Mouse (Mus musculus) gastrocnemius, postnatal 25 days (tissue): Measurements from ENCODE around the gene Slc5a10. TPM values are rescaled to one million over a fixed set of nuclear protein-coding genes. Genes with fewer than 3 reads are reported as not detected.
"Not testable (repeated sequence)": the region's sequence is repeated elsewhere in the genome, so short reads cannot be mapped to it uniquely, and the experiment has no call there.

ENCODE experiments used
- DNase-seq: peaks from one replicate; pipeline ENCODE4 v3.0.0; 2022
- total RNA-seq, 2 experiments: library from RNA; stranded (reverse); gene quantifications; 1 replicate in 1 of 2; 2 replicates in 1 of 2; pipeline ENCODE4 v1.2.3; 2021

The Slc5a10 gene
- total RNA-seq, 2 experiments from 2014 or later = not detected

DNA sequence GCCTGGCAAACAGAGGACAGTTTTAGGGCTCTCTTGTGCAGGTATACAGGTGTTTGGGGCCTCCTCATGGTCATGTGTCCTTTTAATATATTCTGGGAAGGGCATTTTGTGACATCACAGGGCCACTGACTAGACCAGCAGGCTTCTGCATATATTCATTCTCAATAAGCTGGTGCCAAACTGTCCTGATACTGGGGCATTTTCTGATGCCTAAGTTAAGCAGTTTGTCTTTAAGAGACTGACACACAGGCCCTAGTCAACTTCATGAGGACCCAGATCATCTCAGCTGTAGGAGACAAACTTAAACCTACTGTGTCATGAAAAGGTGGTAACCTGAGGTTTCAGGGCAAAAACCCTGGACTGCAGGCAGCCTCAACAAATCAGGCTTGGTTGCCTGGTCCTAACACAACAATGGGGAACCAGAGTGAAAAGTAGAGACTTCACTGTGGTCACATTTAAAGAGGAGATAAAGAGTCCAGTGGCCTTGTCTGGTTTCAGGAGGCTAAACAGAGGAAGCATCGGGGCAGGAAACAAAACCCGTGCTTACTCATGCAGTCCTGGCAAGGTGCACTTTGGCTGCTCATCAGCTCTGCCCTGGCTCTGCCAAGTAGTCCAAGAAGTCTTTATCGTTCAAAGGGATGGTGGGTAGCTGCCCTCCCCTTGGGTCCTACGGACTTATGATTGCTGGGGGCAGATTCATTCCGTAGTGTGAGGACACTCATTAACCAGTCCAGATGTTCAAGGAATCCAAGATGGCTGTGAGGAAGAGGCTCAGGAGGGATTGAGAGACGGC, 72.5 kb downstream of the Slc5a10 start:
- no peak for DNase-seq

GRCm38 (mm10) chr11:61647110-61647910, 73.3 kb downstream of the Slc5a10 start:
- no peak for DNase-seq

- DNase-seq = no peak
These were observed 74.1 kb downstream of the Slc5a10 start for GRCm38 (mm10) chr11:61646499-61647039.

DNA sequence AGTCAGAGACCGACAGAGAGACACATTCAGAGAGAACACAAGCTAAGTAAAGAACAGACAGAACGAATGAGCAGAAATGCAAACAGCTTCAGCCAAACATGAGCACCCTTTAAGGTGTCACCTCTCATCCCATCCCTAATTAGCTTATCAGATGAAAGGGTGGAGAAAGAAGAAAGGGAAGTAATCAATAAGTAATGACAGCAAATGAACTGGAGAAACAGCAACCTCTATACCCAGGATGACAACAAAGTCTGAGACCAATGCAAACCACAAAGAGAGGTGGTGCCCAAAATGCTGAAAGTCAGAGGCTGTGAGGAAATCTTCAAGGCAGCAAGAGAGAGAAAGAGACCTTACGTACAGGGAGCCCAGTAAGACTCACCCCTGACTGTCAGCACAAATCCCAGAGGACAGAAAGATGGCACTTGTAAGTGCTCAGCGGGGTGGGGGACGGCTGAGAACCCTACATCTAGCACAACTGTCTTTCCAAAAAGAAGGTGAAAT, 75.2 kb downstream of the Slc5a10 start:
- no peak for DNase-seq

- DNase-seq = no peak
These were observed 75.9 kb downstream of the Slc5a10 start for GRCm38 (mm10) chr11:61644576-61645326.

GRCm38 (mm10) chr11:61643184-61643961, 77.3 kb downstream of the Slc5a10 start:
- no peak for DNase-seq

DNA sequence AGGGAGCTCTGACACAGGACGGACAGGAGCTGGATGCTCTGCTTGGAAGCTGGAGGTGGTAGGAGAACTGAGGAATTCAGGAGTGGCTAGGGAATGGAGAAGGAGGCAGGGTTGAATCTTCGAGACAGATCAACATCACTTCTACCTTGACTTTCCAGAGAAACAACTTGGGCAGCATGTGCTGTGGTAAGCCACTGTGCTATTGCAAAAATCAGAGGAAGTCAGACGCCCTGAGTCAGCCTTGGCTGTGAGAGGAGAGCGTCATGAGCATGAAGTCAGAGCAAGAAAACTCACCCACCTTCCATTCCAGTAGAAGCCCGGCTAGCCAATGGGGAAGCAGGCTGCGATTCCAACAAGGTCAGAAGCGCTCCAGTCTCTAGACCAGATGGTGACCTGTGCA, 78.5 kb downstream of the Slc5a10 start:
- no peak for DNase-seq

DNA sequence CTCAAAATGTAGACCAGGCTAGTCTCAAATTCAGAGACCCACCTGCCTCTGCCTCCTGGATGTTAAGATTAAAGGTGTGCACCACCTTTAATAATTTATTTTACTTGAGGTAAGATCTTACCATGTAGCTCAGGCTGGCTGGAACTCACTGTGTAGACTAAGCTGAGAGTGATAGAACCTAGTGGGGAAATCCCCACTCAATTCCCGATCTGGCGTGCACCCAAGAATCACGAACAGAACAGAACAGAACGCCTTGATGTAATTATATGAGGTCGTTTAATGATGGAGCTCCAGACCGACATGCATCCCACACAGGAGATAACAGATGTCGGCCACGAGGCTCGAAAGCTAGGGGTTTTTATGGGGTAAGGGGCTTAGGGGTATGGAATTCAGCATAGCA, 80.0 kb downstream of the Slc5a10 start:
- not testable (repeated sequence) for DNase-seq

DNA sequence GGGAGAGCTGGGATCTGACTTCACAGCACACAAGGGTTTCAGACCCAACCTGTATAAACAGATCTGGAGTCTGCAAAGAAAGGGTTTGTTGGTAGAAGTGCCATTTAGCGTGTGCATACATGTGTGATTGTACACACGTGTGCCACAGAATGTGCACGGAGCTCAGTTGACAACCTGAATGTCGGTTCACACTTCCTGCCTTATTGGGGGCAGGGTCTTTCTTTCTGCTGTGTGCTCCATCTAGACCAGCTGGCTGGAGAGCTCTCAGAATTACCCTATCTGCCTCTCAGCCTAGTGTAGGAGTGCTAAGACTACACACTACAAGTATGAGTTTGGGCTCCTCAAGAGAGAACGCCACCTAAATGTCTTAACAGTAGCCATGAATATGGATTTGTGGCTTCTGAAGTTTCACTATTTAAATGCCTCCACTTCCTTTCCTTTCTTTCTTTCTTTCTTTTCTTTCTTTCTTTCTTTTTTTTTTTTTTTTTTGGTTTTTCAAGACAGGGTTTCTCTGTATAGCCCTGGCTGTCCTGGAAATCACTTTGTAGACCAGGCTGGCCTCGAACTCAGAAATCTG, 80.9 kb downstream of the Slc5a10 start:
- DNase-seq = no peak

GRCm38 (mm10) chr11:61638764-61639536, 81.7 kb downstream of the Slc5a10 start:
- no peak for DNase-seq

DNA sequence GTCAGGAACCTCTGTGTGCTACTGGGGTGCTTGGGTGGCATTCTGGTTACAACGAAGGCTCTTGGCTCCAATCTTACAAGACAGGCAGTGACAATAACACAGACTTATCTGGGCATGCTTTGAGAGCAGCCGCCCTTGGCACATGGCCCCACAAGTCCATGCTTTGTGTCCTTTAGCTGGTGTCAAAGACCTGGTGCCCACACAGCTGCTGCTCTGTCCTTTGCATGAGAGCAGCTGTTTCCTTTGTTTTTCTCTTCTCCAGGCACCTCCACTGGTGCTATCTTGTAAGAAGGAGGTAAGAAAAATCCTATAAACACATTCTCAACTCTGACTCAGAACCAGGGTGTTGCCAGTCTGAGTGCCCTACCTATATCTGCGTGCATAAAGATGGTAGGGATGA, 82.8 kb downstream of the Slc5a10 start:
- no peak for DNase-seq

DNA sequence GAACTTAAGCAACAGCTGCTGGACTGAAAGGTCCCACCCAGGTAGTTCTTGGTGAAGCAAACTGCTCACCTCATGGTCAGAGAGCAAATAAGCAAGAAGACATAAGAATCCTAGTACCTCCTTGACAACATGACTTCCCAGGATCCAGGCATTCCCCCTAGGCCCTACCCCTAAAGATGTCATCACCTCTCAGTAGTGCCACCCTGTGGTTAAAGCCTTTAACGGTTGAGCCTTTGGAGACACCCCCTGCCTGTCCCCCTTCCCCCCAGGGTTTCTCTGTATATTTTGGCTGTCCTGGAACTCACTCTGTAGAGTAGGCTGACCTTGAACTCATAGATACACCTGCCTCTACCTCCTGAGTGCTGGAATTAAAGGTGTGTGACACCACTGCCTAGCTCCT, 83.2 kb downstream of the Slc5a10 start:
- DNase-seq = no peak

DNA sequence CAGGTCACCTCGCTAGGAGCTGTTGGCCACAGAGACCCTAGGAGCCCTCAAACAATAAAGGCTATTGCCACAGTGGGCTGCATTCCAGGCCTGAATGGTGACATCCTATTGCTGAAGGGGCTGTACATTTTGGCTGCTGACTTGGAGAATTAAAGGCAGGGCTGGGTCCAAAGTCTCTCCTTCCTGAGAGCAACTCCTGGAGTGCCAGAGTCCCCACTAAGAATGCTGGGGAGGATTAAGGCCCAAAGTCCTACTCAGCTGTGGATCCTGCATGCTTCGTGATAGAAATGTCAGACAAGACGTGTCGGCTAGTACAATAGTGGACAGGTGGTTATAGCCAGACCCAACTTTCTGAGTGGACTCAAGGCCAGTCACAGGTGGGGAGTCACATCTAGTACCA, 84.3 kb downstream of the Slc5a10 start:
- DNase-seq = not testable (repeated sequence)

DNA sequence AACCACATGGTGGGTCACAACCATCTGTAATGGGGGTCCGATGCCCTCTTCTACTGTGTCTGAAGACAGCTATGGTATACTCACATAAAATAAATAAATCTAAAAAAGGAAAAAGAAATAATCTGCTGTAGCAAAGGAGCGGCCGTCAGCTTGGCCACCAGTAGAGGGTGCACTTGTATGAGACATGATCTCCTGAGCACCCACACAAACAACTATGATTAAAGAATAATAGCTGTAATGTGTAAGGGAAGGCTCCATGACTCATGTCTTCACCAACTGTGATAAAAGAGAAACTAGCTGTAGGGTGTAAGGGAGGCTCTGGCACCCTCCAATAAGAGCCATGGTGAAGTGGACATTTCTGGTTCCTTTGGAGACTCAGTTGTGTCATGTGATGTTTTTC, 91.0 kb downstream of the Slc5a10 start:
- no peak for DNase-seq

GRCm38 (mm10) chr11:61626509-61626908, 94.1 kb downstream of the Slc5a10 start:
- no peak for DNase-seq

GRCm38 (mm10) chr11:61625136-61625535, 95.5 kb downstream of the Slc5a10 start:
- no peak for DNase-seq
